Mouse (Mus musculus) Patski (cell line): Measurements from ENCODE around the gene Cyp2f2. TPM values are rescaled to one million over a fixed set of nuclear protein-coding genes. Genes with fewer than 3 reads are reported as not detected.

ENCODE experiments used
- ATAC-seq: fragments of 100-300 bp; one replicate; pipeline ENCODE4 v1.8.0; 2021
- CTCF ChIA-PET: fragments of 350-600 bp; sonication (Branson Sonifier 250); formaldehyde crosslinking; loops from one replicate; lab custom pipeline; 2022; ENCODE audit warnings: inconsistent platforms; lab: Charles Lee
- POLR2A ChIA-PET: fragments of 350-600 bp; sonication (Branson Sonifier 250); formaldehyde crosslinking; loops from one replicate; lab custom pipeline; 2022; ENCODE audit warnings: antibody characterized with exemption, inconsistent platforms; lab: Charles Lee
- DNase-seq: peaks from one replicate; pipeline ENCODE4 v3.0.0-alpha.2; 2011; ENCODE audit warnings: low read depth, low spot score
- H3K27me3 ChIP-seq: fragments of 371-371 bp; one replicate; pipeline ENCODE4 v1.5.1; 2021
- CTCF ChIP-seq: fragments of 100-300 bp; IDR thresholded peaks from one replicate; pipeline ENCODE4 v1.5.1; 2021
- in situ Hi-C: fragments of 300-500 bp; cut with MboI; formaldehyde crosslinking; loops from 3 replicates; pipeline ENCODE4 v1.11.1; 2018; ENCODE audit warnings: low pct_unique_long_range_greater_than_20kb, mixed read lengths
- polyA plus RNA-seq: library from polyadenylated mRNA; unstranded; gene quantifications from one replicate; pipeline ENCODE4 v1.2.3, GENCODE M21; 2021

The Cyp2f2 gene
- polyA plus RNA-seq, result not detected

GRCm38 (mm10) chr7:27119676-27120075, at the start of gene Cyp2f2:
TSS of gene Cyp2f2 (plus strand) at chr7:27119909.
- no peak for DNase-seq
- ChIA-PET POLR2A (no interaction called here), CTCF (no interaction called here)
- H3K27me3 ChIP-seq, result peaks cover 18% of the 10 kb centered on the region
- TF ChIP-seq CTCF, result no peak
- no peak for ATAC-seq
- in situ Hi-C loops, result loop anchor here (10.0 kb wide), 1 partner anchor 335 kb away; no protein-coding TSS in a partner anchor

- ChIA-PET POLR2A (no interaction called here), CTCF (no interaction called here)
- no peaks in the 10 kb centered on the region for H3K27me3 ChIP-seq
- DNase-seq, result no peak
- in situ Hi-C loops, result no loop called here
- TF ChIP-seq CTCF, result no peak
- ATAC-seq, result no peak
These were observed 41.1 kb upstream of the Cyp2f2 start for GRCm38 (mm10) chr7:27078641-27079040.

- DNase-seq, result no peak
- no peak for ATAC-seq
- in situ Hi-C loops, result no loop called here
- ChIA-PET CTCF (no interaction called here), POLR2A (interaction anchor here (0.6 kb wide), 1 partner anchor 45 kb away, joined by 9 read pairs; no protein-coding TSS in a partner anchor)
- no peaks in the 10 kb centered on the region for H3K27me3 ChIP-seq
- TF ChIP-seq CTCF, result no peak
These were observed 38.1 kb upstream of the Cyp2f2 start for GRCm38 (mm10) chr7:27081625-27082024.

GRCm38 (mm10) chr7:27091039-27091438, 28.7 kb upstream of the Cyp2f2 start:
- ChIA-PET CTCF (no interaction called here), POLR2A (no interaction called here)
- ATAC-seq, result no peak
- no peak for TF ChIP-seq CTCF
- in situ Hi-C loops, result no loop called here
- DNase-seq, result no peak
- H3K27me3 ChIP-seq, result no peaks in the 10 kb centered on the region

GRCm38 (mm10) chr7:27092038-27092703, 27.5 kb upstream of the Cyp2f2 start:
- ChIA-PET CTCF (no interaction called here), POLR2A (no interaction called here)
- ATAC-seq (no peak), DNase-seq (no peak)
- in situ Hi-C loops, result no loop called here
- no peaks in the 10 kb centered on the region for H3K27me3 ChIP-seq
- no peak for TF ChIP-seq CTCF

GRCm38 (mm10) chr7:27092882-27093281, 26.8 kb upstream of the Cyp2f2 start:
- no peak for ATAC-seq
- POLR2A ChIA-PET, result no interaction called here
- DNase-seq, result no peak
- CTCF ChIA-PET, result no interaction called here
- no peak for TF ChIP-seq CTCF
- in situ Hi-C loops, result no loop called here
- no peaks in the 10 kb centered on the region for H3K27me3 ChIP-seq

GRCm38 (mm10) chr7:27104882-27105281, 14.8 kb upstream of the Cyp2f2 start:
- ChIA-PET CTCF (no interaction called here), POLR2A (no interaction called here)
- peaks cover 10% of the 10 kb centered on the region for H3K27me3 ChIP-seq
- in situ Hi-C loops, result no loop called here
- TF ChIP-seq CTCF, result no peak
- no peak for DNase-seq
- ATAC-seq, result no peak

GRCm38 (mm10) chr7:27110327-27110726, 9.4 kb upstream of the Cyp2f2 start:
- in situ Hi-C loops, result no loop called here
- DNase-seq (no peak), ATAC-seq (no peak)
- peaks cover 14% of the 10 kb centered on the region for H3K27me3 ChIP-seq
- no peak for TF ChIP-seq CTCF
- POLR2A ChIA-PET, result interaction anchor here (0.7 kb wide), 1 partner anchor 41 kb away, joined by 3 read pairs; no protein-coding TSS in a partner anchor
- CTCF ChIA-PET, result no interaction called here

GRCm38 (mm10) chr7:27111038-27111437, 8.7 kb upstream of the Cyp2f2 start:
- POLR2A ChIA-PET, result interaction anchor here (0.7 kb wide), 1 partner anchor 42 kb away, joined by 3 read pairs; no protein-coding TSS in a partner anchor
- DNase-seq (no peak), ATAC-seq (no peak)
- in situ Hi-C loops, result no loop called here
- peaks cover 10% of the 10 kb centered on the region for H3K27me3 ChIP-seq
- no peak for TF ChIP-seq CTCF
- CTCF ChIA-PET, result no interaction called here

GRCm38 (mm10) chr7:27111987-27112386, 7.7 kb upstream of the Cyp2f2 start:
- in situ Hi-C loops, result no loop called here
- no peak for ATAC-seq
- no peak for DNase-seq
- H3K27me3 ChIP-seq, result peaks cover 9% of the 10 kb centered on the region
- ChIA-PET POLR2A (no interaction called here), CTCF (no interaction called here)
- no peak for TF ChIP-seq CTCF

GRCm38 (mm10) chr7:27118033-27118511, 1.6 kb upstream of the Cyp2f2 start:
- peaks cover 15% of the 10 kb centered on the region for H3K27me3 ChIP-seq
- POLR2A ChIA-PET, result no interaction called here
- DNase-seq (no peak), ATAC-seq (no peak)
- no peak for TF ChIP-seq CTCF
- CTCF ChIA-PET, result no interaction called here
- in situ Hi-C loops, result no loop called here
